Mouse (Mus musculus) adrenal gland, adult 18-20 months (tissue): ENCODE data around the gene Pde4d. TPM values are rescaled to one million over a fixed set of nuclear protein-coding genes. Genes with fewer than 3 reads are reported as not detected.

Experiments used
- DNase-seq, 2 experiments: peaks; one replicate each; pipeline ENCODE4 v3.0.0; 2021 to 2022; ENCODE audit warnings: low spot score in 2 of 2
- total RNA-seq, 2 experiments: library from RNA; stranded (reverse); gene quantifications; 1 replicate in 1 of 2; 2 replicates in 1 of 2; pipeline ENCODE4 v1.2.3; 2021

Pde4d gene
- total RNA-seq, 2 experiments from 2014 or later = 48.5 to 81.6 TPM

DNA sequence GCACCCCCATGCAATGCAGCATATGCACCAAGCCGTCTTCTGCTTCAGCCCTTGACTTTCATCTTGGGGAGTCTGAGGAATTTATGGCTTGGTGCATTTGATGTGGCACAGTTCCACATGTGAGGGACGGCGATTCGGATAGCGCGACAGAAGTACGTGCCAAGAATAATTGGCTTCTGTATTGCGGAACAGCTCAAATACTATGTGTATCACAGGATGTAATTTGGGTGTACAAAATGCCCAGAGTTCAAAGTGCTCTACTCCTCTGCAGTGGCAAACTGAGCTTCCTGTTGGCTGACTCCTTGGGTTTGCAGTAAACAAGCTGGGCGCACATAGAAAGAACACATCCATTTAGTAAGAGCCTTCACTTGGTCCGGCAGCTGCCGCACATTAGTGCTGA is 1387.7 kb downstream of the Pde4d start:
- no peak for DNase-seq

GRCm38 (mm10) chr13:109837921-109838320 is 1388.2 kb downstream of the Pde4d start:
- DNase-seq = no peak

DNA sequence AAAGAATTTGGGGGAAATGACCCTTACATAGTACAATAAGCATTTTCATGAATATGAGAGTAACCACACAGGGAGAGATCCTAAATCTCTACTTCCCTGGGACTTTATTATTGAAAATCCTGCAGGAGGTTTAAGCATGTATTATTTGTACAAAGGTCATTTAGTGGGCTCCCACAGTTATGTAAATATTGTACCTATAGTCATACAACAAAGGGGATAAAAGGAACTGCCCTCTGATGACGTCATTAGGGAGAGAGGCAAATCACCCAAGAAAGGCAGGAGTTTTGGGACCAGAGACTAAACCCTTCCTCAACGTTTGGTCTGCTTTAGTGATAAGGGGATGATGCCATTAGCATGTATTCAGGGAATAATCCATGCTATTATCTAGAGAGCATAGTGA is 1390.5 kb downstream of the Pde4d start:
- no peak for DNase-seq

DNA sequence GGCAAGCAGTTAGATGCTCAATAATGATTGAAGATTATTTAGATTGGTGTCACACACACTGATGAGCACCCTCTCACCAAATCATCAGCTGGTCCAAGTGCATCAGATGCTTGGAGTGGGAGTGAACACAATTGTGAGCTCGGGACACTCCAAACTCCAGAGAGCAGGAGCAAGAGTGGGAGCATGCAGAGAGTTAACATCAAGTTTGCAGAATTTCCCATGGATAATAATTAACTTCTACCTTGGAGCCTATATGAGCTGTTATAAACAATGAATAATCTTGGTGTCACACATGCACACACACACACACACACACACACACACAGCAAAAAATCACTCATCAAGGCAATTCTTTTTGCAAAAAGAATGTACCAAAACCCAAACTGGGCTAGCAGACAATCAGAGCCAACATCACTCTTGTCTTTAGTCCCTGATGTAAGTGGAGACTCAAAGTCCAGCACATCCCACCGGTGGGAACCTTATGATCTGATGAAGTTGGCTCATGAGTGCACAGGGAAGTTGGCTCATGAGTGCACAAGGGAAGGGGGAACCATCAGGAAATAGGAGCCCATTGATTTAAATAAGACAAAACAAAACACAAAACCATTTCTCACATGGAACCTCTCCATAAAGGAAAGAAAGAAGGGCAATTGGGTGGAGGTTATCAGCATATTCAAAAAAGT is 1391.5 kb downstream of the Pde4d start:
- DNase-seq = no peak

DNA sequence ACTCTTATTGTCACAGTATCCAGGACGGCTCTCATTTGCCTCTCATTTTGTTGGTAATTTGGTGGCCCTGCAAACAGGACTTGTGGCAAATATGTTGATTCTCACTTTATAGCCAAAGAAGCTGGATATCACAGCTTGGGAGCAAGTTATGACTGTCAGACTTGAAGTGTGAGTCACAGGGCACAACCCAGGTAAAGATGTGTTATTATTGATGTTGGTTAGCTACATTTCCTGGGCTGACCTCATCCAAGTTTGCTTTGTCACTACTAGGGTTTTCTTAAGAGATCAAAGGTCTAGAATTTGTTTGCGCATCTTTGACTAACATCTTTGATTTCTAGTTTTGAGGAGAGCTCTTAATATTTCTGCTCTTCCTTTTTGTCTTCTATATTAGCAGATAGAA is 1393.2 kb downstream of the Pde4d start:
- DNase-seq = no peak

GRCm38 (mm10) chr13:109844828-109845227 is 1395.1 kb downstream of the Pde4d start:
- no peak for DNase-seq

DNA sequence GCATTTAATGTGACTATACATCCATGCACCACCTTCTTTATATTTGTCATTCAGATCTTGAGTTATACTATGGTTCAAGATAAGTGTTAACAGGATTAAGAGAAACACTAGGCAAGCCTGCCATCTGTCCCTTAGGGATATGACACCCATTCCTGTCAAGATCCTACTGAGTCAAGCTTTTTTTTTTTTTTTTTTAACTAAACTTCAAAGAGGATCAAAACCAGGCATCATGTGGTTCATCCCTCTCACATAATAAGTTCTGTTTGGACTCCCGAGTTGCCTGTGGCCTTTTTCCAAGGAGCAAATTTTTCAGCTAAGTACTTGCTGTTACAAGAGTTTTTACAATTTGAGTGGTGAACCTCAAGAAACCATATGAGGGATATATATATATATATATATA is 1414.1 kb downstream of the Pde4d start:
- DNase-seq = no peak

- no peak for DNase-seq
Measured at GRCm38 (mm10) chr13:109864311-109864710, 1414.6 kb downstream of the Pde4d start.

DNA sequence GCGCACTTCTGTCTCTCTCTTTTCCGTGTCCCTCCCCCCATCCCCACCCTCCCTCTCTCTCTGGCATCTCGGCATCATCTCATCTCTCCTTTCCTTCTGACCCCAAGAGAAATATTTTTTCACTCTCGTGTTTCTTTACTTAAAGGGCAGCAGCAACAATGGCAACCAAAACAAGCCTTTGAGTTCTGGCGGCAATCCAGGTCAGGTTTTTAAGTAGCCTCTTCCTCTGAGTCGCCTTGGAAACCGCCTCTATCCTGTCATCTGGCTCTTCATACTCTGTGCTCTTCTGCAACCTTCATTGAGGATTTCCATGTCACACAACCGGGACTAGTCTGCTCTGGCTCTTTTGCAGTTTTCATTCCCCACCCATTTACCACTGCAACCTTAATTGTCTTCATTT is 1430.6 kb downstream of the Pde4d start:
- DNase-seq = no peak

GRCm38 (mm10) chr13:109881161-109881857 is 1431.6 kb downstream of the Pde4d start:
- DNase-seq = peak; percentile 31 to 49

GRCm38 (mm10) chr13:109883636-109884035 is 1433.9 kb downstream of the Pde4d start:
- DNase-seq = no peak

GRCm38 (mm10) chr13:109884812-109885211 is 1435.1 kb downstream of the Pde4d start:
- no peak for DNase-seq

- no peak for DNase-seq
Measured at GRCm38 (mm10) chr13:109888293-109888692, 1438.5 kb downstream of the Pde4d start.

GRCm38 (mm10) chr13:109891194-109891909 is 1441.6 kb downstream of the Pde4d start:
- DNase-seq = no peak

DNA sequence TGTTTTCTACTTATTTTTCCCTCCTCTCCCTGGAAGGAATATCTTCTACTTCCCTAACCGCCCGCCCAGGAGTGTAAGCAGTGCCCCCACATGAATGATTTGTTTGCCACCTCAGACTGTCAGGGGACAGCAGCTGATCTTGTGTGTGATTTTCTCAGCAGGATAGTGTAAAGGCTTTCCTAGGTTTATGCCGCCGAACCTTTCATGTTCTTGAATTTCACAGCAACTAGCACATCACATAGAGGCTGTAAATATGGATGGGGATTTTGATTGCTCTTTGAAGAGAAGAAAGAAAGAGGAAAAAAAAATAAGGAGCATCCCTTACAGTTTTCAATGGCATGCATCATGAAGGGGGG is 1442.1 kb downstream of the Pde4d start:
- no peak for DNase-seq

DNA sequence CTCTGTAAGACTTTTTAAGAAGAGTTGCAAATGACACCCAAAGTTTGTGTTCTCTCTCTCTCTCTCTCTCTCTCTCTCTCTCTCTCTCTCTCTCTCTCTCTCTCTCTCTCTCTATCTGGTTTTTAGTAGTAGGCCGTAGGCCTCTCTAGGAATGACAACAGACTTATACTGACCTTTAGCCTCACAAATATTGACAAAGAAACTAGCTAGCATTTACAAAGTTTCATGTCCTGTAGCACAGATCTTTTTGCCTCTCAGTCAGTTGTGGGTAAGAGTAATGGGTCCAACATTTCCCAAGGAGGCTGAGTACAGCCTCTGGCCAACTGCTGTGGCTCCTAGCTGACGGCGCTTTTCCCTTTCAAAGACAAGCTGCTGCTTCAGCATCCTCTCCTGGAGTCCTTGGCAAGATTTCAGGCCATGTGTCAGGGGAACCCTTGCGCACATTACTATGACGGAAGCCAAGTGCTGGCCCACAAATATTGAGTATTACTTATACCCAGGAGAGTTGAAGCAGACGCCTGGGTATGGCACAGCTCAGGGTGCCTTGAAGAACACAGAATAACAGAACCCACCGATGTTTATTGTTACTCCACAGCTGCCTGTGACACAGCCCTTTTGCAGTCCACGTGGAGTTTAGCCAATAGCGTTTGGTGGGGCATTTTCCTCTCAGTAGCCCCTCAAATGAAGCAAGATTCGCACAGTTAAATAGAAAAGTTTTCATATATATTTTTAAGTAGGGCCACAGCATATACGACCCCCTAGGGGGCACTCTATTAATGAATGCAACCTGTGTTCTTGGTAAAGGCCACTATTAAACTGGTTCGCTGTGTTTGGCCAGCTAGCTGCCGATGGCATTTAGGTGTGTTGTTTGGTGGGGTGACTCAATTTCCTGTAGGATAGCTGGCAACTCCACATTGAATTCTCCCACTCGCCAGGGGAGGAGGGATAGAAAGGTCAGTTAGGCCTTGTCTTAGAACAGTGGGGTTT is 1450.0 kb downstream of the Pde4d start:
- no peak for DNase-seq

DNA sequence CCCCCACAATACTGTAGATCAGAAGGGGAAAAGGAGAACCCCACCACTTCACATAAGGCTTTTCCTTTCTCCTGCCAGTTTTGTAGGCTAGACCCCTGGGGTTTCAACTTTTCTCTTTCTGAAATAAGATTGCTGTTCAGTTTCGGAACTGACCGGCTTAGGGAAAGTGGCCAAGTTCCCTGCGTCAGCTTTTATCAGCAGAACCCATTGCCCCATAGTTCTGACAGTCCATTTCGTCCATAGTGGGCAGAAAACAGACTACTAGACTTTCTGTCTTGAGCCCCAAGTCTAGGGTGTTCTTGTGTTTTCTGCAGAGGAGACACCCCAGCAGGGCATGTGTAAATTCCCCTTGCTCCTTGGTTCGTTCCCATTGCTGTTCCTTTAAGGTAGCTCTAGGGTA is 1452.1 kb downstream of the Pde4d start:
- DNase-seq = no peak

GRCm38 (mm10) chr13:109902460-109902854 is 1452.7 kb downstream of the Pde4d start:
- peak in 1 of 2 experiments; percentile 31 for DNase-seq

DNA sequence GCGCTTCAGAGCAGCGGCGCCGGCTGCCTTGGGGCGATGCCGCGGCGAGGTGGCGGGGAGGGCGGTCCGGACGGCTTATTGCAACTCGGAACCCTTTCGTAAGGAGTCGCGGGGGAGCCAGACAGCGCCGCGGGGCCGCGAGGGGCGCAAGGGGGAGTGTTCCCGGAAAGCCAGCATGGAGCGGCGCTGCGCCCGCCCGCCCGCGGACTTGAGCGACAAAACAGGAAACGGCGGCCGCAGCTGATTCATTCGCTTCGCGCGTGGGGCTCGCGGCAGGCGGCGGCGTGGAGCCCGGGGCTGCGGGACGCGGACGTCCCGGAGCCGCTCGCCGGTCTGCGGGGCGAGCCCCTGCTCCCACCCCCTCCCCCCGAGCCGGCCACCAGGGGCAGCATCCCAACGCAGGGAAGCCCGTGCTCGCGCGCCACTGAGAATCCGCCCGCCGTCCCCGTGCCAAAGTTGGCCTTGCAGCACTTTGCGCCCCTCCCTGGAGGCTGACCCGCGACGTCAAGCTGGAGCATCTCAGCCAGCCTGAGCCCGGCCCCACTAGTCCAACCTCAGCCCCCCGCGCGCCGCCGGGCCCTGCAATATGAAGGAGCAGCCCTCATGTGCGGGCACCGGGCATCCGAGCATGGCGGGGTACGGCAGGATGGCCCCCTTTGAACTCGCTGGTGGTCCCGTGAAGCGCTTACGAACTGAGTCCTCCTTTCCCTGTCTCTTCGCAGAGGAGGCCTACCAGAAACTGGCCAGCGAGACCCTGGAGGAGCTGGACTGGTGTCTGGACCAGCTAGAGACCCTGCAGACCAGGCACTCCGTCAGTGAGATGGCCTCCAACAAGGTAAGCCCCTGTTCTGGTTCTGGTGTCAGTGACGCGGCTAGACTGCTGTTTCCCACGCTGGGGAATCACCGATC is 1453.4 kb downstream of the Pde4d start:
- DNase-seq = peak; percentile 53 to 63
